Mouse (Mus musculus) E14TG2a.4 (cell line): ENCODE data around the gene Galnt9.

Experiments
- CTCF ChIP-seq: conservative IDR thresholded peaks from 2 replicates; pipeline ENCODE4 v1.5.1; 2014; ENCODE audit warnings: low read length
- NANOG ChIP-seq: IDR thresholded peaks from 2 replicates; pipeline ENCODE4 v1.6.1; 2014; ENCODE audit warnings: borderline replicate concordance, low read length, mixed read lengths
- POU5F1 ChIP-seq: IDR thresholded peaks from 2 replicates; pipeline ENCODE4 v1.6.1; 2014; ENCODE audit warnings: low read length, borderline replicate concordance

DNA sequence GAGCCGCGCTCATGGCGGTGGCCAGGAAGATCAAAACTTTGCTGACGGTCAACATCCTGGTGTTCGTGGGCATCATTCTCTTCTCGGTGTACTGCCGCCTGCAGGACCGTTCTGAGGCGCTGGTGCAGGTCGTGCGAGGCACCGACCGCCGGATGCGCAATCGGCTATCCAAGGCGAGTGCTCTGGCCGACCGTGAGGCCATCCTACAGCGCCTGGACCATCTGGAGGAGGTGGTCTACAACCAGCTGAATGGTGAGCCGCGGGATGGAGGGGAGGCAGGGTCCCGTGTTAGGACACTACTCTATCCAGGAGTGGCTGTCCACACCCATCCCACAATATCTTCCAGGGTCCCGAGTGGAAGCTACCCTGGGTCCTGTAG lies 525 bp downstream of the Galnt9 start:
- no peak for TF ChIP-seq CTCF
- no peak for TF ChIP-seq NANOG
- no peak for TF ChIP-seq POU5F1
